ENCODE assay signal across 8 mouse cellular contexts in the genomic region with DNA sequence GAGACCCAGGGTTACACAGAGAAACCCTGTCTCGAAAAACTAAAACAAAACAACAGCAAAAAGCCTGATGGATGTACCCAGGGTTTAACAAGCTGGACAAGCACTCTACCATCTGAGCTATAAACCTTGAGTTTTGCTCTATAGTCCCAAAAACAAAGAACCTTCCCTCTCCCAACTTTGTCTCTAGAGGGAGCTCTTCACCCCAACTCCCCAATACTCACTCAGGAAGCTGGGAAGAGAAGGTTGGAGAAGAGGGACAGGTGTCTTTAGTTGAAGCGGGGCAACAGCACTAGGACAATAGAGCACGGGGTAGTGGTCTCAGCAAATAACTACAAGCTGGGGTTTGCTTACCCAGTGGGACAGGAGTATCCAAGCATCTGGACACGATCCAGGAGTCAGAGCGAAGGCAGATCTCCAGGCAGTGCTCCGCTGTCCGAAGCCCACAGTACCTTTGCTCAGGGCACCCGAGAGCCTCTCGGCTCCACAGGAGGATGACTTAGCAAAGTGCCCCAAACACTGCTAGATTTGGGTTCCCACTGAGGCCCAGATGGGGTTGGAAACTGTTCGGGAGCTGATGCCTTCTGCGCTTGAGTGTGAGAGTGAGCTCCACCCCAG. TPM values are rescaled to one million over a fixed set of nuclear protein-coding genes. Genes with fewer than 3 reads are reported as not detected.
DNase-seq lines count a peak whose midpoint lies in the region; ATAC-seq lines count a peak whose summit lies in the region.

No protein-coding gene starts in this region.

- 31% methylated on average over 11 of the region's 11 CpGs for WGBS in heart, embryonic 13.5 days
- WGBS in embryonic facial prominence, embryonic 11.5 days = 33% methylated on average over 11 of the region's 11 CpGs
- WGBS in midbrain, embryonic 12.5 days = 44% methylated on average over 11 of the region's 11 CpGs

- H3K4me3 ChIP-seq in heart, embryonic 13.5 days = peak overlapping the region; percentile 29
- H3K4me3 ChIP-seq in embryonic facial prominence, embryonic 11.5 days (ENCODE audit: low read depth, low read length) = no peak overlapping the region
- no peak overlapping the region for H3K4me3 ChIP-seq in midbrain, embryonic 12.5 days

- no peak for ATAC-seq in heart, embryonic 13.5 days (ENCODE audit: extremely low read depth, insufficient number of reproducible peaks, low FRiP score, low TSS enrichment)
- ATAC-seq in embryonic facial prominence, embryonic 11.5 days (replicated peaks; ENCODE audit: insufficient number of reproducible peaks, low FRiP score, low TSS enrichment, low read depth) = no peak
- no peak for ATAC-seq in midbrain, embryonic 12.5 days (ENCODE audit: low FRiP score, low read depth)

- intact Hi-C loops in heart, postnatal 10 days (cut with DNase I) = no loop called here

- peak overlapping the region; percentile 62 for H3K4me2 ChIP-seq in heart, embryonic 13.5 days
- H3K4me2 ChIP-seq in embryonic facial prominence, embryonic 11.5 days (ENCODE audit: low read depth, low read length) = 0 out of 2 replicates have a peak overlapping the region, but pooled peaks have one; percentile 19
- 0 out of 2 replicates have a peak overlapping the region, but pooled peaks have one; percentile 17 for H3K4me2 ChIP-seq in midbrain, embryonic 12.5 days (replicated peaks)

- H3K9ac ChIP-seq in heart, embryonic 13.5 days = no peak overlapping the region
- H3K9ac ChIP-seq in embryonic facial prominence, embryonic 11.5 days (replicated peaks; ENCODE audit: low read length) = no peak overlapping the region
- no peak overlapping the region for H3K9ac ChIP-seq in midbrain, embryonic 12.5 days (replicated peaks)

- no peaks in the 10 kb centered on the region for H3K27me3 ChIP-seq in heart, embryonic 13.5 days (replicated peaks)
- H3K27me3 ChIP-seq in embryonic facial prominence, embryonic 11.5 days (ENCODE audit: control insufficient read depth, insufficient read depth, low read length) = no peaks in the 10 kb centered on the region
- 0 out of 2 replicates have a peak, but pooled peaks cover 6% of the 10 kb centered on the region for H3K27me3 ChIP-seq in midbrain, embryonic 12.5 days

- H3K4me1 ChIP-seq in heart, embryonic 13.5 days = peaks cover 23% of the 10 kb centered on the region
- H3K4me1 ChIP-seq in embryonic facial prominence, embryonic 11.5 days (ENCODE audit: control insufficient read depth, insufficient read depth, low read length) = no peaks in the 10 kb centered on the region
- 0 out of 2 replicates have a peak, but pooled peaks cover 3% of the 10 kb centered on the region for H3K4me1 ChIP-seq in midbrain, embryonic 12.5 days

- H3K36me3 ChIP-seq in heart, embryonic 13.5 days = no peaks in the 10 kb centered on the region
- no peaks in the 10 kb centered on the region for H3K36me3 ChIP-seq in embryonic facial prominence, embryonic 11.5 days (replicated peaks; ENCODE audit: control insufficient read depth, insufficient read depth, low read depth, low read length)
- H3K36me3 ChIP-seq in midbrain, embryonic 12.5 days = no peaks in the 10 kb centered on the region

- no peaks in the 10 kb centered on the region for H3K9me3 ChIP-seq in heart, embryonic 13.5 days
- no peaks in the 10 kb centered on the region for H3K9me3 ChIP-seq in embryonic facial prominence, embryonic 11.5 days (replicated peaks; ENCODE audit: control insufficient read depth, low read length)
- no peaks in the 10 kb centered on the region for H3K9me3 ChIP-seq in midbrain, embryonic 12.5 days

- no peak overlapping the region for H3K27ac ChIP-seq in heart, embryonic 13.5 days (replicated peaks)
- H3K27ac ChIP-seq in embryonic facial prominence, embryonic 11.5 days (replicated peaks; ENCODE audit: low read depth, low read length) = no peak overlapping the region
- no peak overlapping the region for H3K27ac ChIP-seq in midbrain, embryonic 12.5 days (replicated peaks)

- no peak for DNase-seq in heart, postnatal 10 days
- DNase-seq in MN1 (ENCODE audit: low spot score) = peak; percentile 13
- peak; percentile 56 for DNase-seq in embryonic facial prominence, embryonic 11.5 days (ENCODE audit: low spot score)
- no peak for DNase-seq in T-cell, adult 2 months (ENCODE audit: low spot score)
- DNase-seq in thymus, postnatal 25 days = no peak
- DNase-seq in urinary bladder, postnatal 36 days (ENCODE audit: low spot score in 2 of 2) = no peak

RNA-seq across cellular contexts. Expression of gene Cgnl1, which starts 37.3 kb away (rescaled TPM):
- polyA plus RNA-seq in heart, embryonic 13.5 days (2015; fragmentation: Nextera tagmentation; extraction: Ambion mirVana) = 38.7 and 41.3 TPM in 2 replicates
- total RNA-seq in heart, postnatal 10 days (2021) = 10 to 100 TPM; 42.8 to 44.9 TPM
- polyA plus RNA-seq in embryonic facial prominence, embryonic 11.5 days (2014; fragmentation: Nextera tagmentation; extraction: Ambion mirVana) = 5.4 and 6.1 TPM in 2 replicates
- 5.6 and 7.0 TPM in 2 replicates for polyA plus RNA-seq in midbrain, embryonic 12.5 days (2016; fragmentation: Nextera tagmentation; extraction: Ambion mirVana)

Comparison
In these comparisons a context has a peak if more than half of its experiments do, and no peak if none do; other contexts are left out.
1. DNase-seq: peak in MN1 (single experiment) and embryonic facial prominence, embryonic 11.5 days (single experiment); none in heart, postnatal 10 days (0 of 2), T-cell, adult 2 months (single experiment), thymus, postnatal 25 days (single experiment) and urinary bladder, postnatal 36 days (0 of 2).
2. Peak in every context shown above with its lines, with median percentiles within 50 percentile points of each other: H3K4me2 ChIP-seq.